Mouse (Mus musculus) C2C12 (cell line): ENCODE results near the gene Defb30.

ENCODE experiments used
- CTCF ChIP-seq: IDR thresholded peaks from one replicate; pipeline ENCODE4 v1.5.1; 2011; ENCODE audit not compliant: control insufficient read depth, insufficient read depth, insufficient read length
- USF1 ChIP-seq: IDR thresholded peaks from one replicate; pipeline ENCODE4 v1.6.1; 2011; ENCODE audit warnings: low read depth, mild to moderate bottlenecking, control low read depth, moderate library complexity

GRCm38 (mm10) chr14:63066630-63067310 is 17.0 kb upstream of the Defb30 start:
- TF ChIP-seq USF1: peak; percentile 38
- no peak for TF ChIP-seq CTCF
